29 mouse cellular contexts compared by ENCODE assay signal in genomic region chr1:186349966-186350365, GRCm38 (mm10).
"Had no signal": no experiment of that assay in that cellular context is flagged by ENCODE, and none has a peak within 500 bp of the region (broad histone marks: within the 10 kb centered on the region; RNA-seq: fewer than 3 reads in every experiment).

No protein-coding gene starts in this region.

- H3K27ac ChIP-seq: heart, embryonic 13.5 days; heart, embryonic 15.5 days; hindbrain, embryonic 10.5 days; hindbrain, embryonic 12.5 days; hindbrain, embryonic 13.5 days; hindbrain, embryonic 14.5 days; hindbrain, embryonic 15.5 days; hindbrain, postnatal 0 days; intestine, embryonic 15.5 days; kidney, embryonic 15.5 days; kidney, postnatal 0 days; left cerebral cortex, adult 2 months had no signal

- H3K27me3 ChIP-seq: heart, embryonic 12.5 days; heart, embryonic 15.5 days; hindbrain, embryonic 12.5 days; hindbrain, embryonic 13.5 days; hindbrain, embryonic 15.5 days; intestine, embryonic 15.5 days; kidney, embryonic 15.5 days had no signal

- H3K9ac ChIP-seq: heart, embryonic 12.5 days; heart, embryonic 13.5 days; heart, embryonic 15.5 days; hindbrain, embryonic 12.5 days; hindbrain, embryonic 13.5 days; hindbrain, embryonic 14.5 days; hindbrain, embryonic 15.5 days; intestine, embryonic 15.5 days; kidney, embryonic 15.5 days had no signal

- DNase-seq: heart, postnatal 10 days; heart, postnatal 14 days; heart, postnatal 36 days; heart, postnatal 4 days; kidney, adult 11 months; kidney, adult 18-20 months; kidney, adult 2 months; kidney, adult 8-10 months; kidney, adult 9 months; kidney, postnatal 10 days; kidney, postnatal 14 days; kidney, postnatal 25 days; kidney, postnatal 36 days; kidney, postnatal 4 days; layer of hippocampus, adult 9-11 months; layer of hippocampus, postnatal 36 days had no signal

- H3K4me3 ChIP-seq: heart, embryonic 12.5 days; heart, embryonic 13.5 days; heart, embryonic 15.5 days; hindbrain, embryonic 10.5 days; hindbrain, embryonic 12.5 days; hindbrain, embryonic 13.5 days; hindbrain, embryonic 15.5 days; intestine, embryonic 15.5 days; kidney, embryonic 15.5 days; left cerebral cortex, adult 2 months had no signal

- H3K4me1 ChIP-seq: hindbrain, embryonic 10.5 days; hindbrain, embryonic 12.5 days; hindbrain, embryonic 13.5 days; hindbrain, embryonic 15.5 days; intestine, embryonic 15.5 days had no signal

- H3K9me3 ChIP-seq: heart, embryonic 15.5 days; hindbrain, embryonic 10.5 days; hindbrain, embryonic 12.5 days; hindbrain, embryonic 15.5 days; intestine, embryonic 15.5 days; kidney, embryonic 15.5 days had no signal

- H3K36me3 ChIP-seq: heart, embryonic 12.5 days; heart, embryonic 13.5 days; heart, embryonic 15.5 days; hindbrain, embryonic 10.5 days; hindbrain, embryonic 12.5 days; hindbrain, embryonic 13.5 days; hindbrain, embryonic 15.5 days; intestine, embryonic 15.5 days; kidney, embryonic 15.5 days had no signal
